Mouse (Mus musculus): Measurements from ENCODE around the gene Col1a2. TPM values are rescaled to one million over a fixed set of nuclear protein-coding genes. Genes with fewer than 3 reads are reported as not detected.

Gene Col1a2
- polyA plus RNA-seq, 1 experiment = 20.7 TPM

DNA sequence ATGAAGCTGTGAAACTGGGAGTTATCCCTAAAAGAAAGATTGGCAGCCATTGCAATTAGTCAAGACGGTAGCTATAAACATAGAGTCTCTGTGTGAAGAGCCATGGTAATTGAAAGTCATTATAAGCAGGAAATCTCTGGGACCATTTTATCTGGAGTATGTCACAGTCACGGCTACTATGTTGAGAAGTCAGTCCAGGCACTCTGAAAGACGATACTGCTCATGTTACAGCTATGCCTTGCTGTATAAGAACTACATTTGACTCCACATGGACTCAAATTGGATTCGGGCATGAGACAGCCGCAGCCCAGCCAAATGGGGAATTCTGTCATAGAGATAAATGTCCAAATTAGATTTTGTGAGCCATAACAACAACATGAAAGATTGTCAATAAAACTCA lies 58.9 kb downstream of the Col1a2 start:
- Histone ChIP-seq H3K4me3 (ENCODE audit: control insufficient read depth, insufficient read depth, low read length) (no peak overlapping the region), H3K4me1 (replicated peaks; ENCODE audit: control insufficient read depth, insufficient read depth, low read length) (no peaks in the 10 kb centered on the region), H3K27ac (ENCODE audit: control insufficient read depth, insufficient read depth, low read length) (no peak overlapping the region), H3K27me3 (ENCODE audit: control insufficient read depth, insufficient read depth, low read length) (no peaks in the 10 kb centered on the region), H3K36me3 (ENCODE audit: control insufficient read depth, insufficient read depth, low read length) (no peaks in the 10 kb centered on the region)
- WGBS = 91% methylated on average over 5 of the region's 5 CpGs
- no peak for TF ChIP-seq CTCF (IDR thresholded peaks at IDR 0.05; ENCODE audit: borderline replicate concordance, control insufficient read depth, extremely low read depth, insufficient read depth, low read length, poor library complexity)
- TF ChIP-seq POLR2A (IDR thresholded peaks at IDR 0.05; ENCODE audit: control insufficient read depth, extremely low read depth, insufficient read depth, low read length, poor library complexity) = no peak
- no peak for DNase-seq

DNA sequence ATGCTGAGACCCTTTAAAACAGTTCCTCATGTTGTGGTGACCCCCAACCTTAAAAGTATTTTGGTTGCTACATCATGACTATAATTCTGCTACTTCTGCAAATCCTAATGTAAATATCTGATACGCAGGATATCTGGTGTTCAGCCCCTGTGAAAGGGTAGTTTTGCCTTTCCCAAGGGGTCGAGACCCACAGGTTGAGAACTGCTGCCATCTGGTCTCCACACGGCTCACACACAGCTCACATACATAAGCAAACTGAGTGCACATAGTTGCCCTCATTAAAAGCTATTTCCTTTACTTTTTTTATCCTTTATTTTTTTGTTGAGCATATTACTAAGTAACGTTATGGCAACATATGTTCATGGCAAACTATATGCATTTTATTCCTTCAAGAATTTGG lies 65.8 kb downstream of the Col1a2 start:
- Histone ChIP-seq H3K27me3 (ENCODE audit: control insufficient read depth, insufficient read depth, low read length) (no peaks in the 10 kb centered on the region), H3K36me3 (ENCODE audit: control insufficient read depth, insufficient read depth, low read length) (no peaks in the 10 kb centered on the region), H3K4me1 (replicated peaks; ENCODE audit: control insufficient read depth, insufficient read depth, low read length) (no peaks in the 10 kb centered on the region), H3K4me3 (ENCODE audit: control insufficient read depth, insufficient read depth, low read length) (no peak overlapping the region), H3K27ac (ENCODE audit: control insufficient read depth, insufficient read depth, low read length) (no peak overlapping the region)
- DNase-seq = no peak
- TF ChIP-seq POLR2A (IDR thresholded peaks at IDR 0.05; ENCODE audit: control insufficient read depth, extremely low read depth, insufficient read depth, low read length, poor library complexity) = no peak
- no peak for TF ChIP-seq CTCF (IDR thresholded peaks at IDR 0.05; ENCODE audit: borderline replicate concordance, control insufficient read depth, extremely low read depth, insufficient read depth, low read length, poor library complexity)
- 89% methylated on average over 4 of the region's 4 CpGs for WGBS

DNA sequence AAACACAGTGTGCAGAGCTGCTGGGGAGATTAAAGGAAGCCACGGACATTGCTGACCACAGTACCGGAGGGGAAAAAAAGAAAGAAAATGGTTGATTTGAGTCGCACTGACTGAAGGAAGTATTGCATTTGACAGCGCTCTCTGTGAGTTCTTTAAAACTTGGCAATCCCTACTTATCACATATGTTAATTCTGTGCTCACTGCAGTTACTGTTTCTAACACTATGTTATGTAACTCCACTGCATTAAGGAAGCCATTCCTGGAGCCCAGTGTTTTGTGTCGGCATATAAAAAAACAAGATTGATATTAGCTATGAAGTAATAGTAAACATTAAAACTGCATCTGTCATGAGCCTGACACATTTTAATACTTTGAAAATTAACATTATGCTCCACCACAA lies 73.1 kb downstream of the Col1a2 start:
- DNase-seq = no peak
- TF ChIP-seq POLR2A (IDR thresholded peaks at IDR 0.05; ENCODE audit: control insufficient read depth, extremely low read depth, insufficient read depth, low read length, poor library complexity) = no peak
- no peaks in the 10 kb centered on the region for H3K27me3 ChIP-seq (ENCODE audit: control insufficient read depth, insufficient read depth, low read length)
- WGBS = 62% methylated on average over 5 of the region's 5 CpGs
- no peak overlapping the region for H3K4me3 ChIP-seq (ENCODE audit: control insufficient read depth, insufficient read depth, low read length)
- no peaks in the 10 kb centered on the region for H3K4me1 ChIP-seq (replicated peaks; ENCODE audit: control insufficient read depth, insufficient read depth, low read length)
- H3K36me3 ChIP-seq (ENCODE audit: control insufficient read depth, insufficient read depth, low read length) = no peaks in the 10 kb centered on the region
- H3K27ac ChIP-seq (ENCODE audit: control insufficient read depth, insufficient read depth, low read length) = no peak overlapping the region

DNA sequence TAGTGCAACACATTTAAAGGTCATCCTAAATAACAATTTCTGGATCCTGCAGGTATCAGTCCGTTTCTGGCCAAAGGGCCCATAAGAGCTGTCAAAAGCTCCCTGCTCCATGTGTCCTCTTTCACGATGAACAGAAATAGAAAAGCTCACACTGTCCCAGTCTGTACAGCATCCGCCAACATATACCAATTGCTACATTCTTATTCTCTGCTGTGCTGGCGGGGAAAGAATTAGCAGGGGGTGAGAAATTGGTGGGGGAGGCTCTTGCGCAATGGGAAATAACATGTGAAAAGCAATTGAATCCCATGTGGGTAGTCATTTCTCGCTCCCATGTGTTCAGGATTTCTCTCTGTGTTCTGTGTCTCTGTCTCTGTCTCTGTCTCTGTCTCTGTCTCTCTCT lies 73.7 kb downstream of the Col1a2 start:
- Histone ChIP-seq H3K27me3 (ENCODE audit: control insufficient read depth, insufficient read depth, low read length) (no peaks in the 10 kb centered on the region), H3K4me1 (replicated peaks; ENCODE audit: control insufficient read depth, insufficient read depth, low read length) (no peaks in the 10 kb centered on the region), H3K4me3 (ENCODE audit: control insufficient read depth, insufficient read depth, low read length) (no peak overlapping the region), H3K27ac (ENCODE audit: control insufficient read depth, insufficient read depth, low read length) (no peak overlapping the region), H3K36me3 (ENCODE audit: control insufficient read depth, insufficient read depth, low read length) (no peaks in the 10 kb centered on the region)
- TF ChIP-seq POLR2A (IDR thresholded peaks at IDR 0.05; ENCODE audit: control insufficient read depth, extremely low read depth, insufficient read depth, low read length, poor library complexity) = no peak
- no peak for DNase-seq
- WGBS = 93% methylated on average over 6 of the region's 6 CpGs

DNA sequence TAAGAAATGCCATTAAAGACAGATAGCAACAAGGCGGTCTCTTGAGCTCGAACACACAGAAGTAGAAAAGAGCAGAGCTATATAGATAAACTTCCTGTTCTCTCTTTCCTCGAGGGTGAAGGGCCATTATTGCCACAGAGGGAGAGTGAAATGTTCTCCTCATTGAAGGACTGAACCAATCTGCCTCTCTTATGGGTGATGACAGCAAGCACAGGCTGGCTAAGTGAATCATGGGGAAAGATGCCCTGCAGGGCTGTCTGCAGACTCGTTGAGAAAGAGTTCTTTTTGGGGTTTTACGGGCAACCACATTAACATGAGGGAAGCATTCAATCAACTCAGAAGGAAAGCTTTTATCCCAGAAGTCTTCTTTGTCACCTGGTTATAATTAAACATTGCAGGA lies 75.0 kb downstream of the Col1a2 start:
- WGBS = 63% methylated on average over 5 of the region's 5 CpGs
- TF ChIP-seq CTCF (IDR thresholded peaks at IDR 0.05; ENCODE audit: borderline replicate concordance, control insufficient read depth, extremely low read depth, insufficient read depth, low read length, poor library complexity) (no peak), POLR2A (IDR thresholded peaks at IDR 0.05; ENCODE audit: control insufficient read depth, extremely low read depth, insufficient read depth, low read length, poor library complexity) (no peak)
- H3K4me1 ChIP-seq (replicated peaks; ENCODE audit: control insufficient read depth, insufficient read depth, low read length) = no peaks in the 10 kb centered on the region
- no peak overlapping the region for H3K27ac ChIP-seq (ENCODE audit: control insufficient read depth, insufficient read depth, low read length)
- no peak for DNase-seq
- no peaks in the 10 kb centered on the region for H3K27me3 ChIP-seq (ENCODE audit: control insufficient read depth, insufficient read depth, low read length)
- no peak overlapping the region for H3K4me3 ChIP-seq (ENCODE audit: control insufficient read depth, insufficient read depth, low read length)
- H3K36me3 ChIP-seq (ENCODE audit: control insufficient read depth, insufficient read depth, low read length) = no peaks in the 10 kb centered on the region

DNA sequence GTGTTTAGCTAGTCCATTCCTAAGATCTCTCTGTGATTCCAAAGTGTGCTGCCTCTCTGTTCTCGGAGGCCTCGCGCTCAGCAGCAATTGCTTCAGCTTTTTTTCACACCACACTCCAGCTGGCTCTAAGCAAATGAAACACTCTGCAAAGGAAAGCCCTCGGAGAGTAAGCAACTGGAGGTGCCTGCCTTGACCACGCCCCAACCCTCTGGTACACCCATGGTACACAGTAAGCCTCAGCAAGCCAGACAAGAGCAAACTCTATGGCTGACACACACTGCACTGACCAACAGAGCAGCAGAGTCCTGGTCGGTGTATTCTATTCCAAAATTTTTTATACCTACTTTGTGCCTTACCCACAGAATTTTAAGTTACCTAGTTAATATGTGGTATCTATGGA lies 78.9 kb downstream of the Col1a2 start:
- no peak overlapping the region for H3K27ac ChIP-seq (ENCODE audit: control insufficient read depth, insufficient read depth, low read length)
- H3K27me3 ChIP-seq (ENCODE audit: control insufficient read depth, insufficient read depth, low read length) = no peaks in the 10 kb centered on the region
- no peak for DNase-seq
- H3K4me1 ChIP-seq (replicated peaks; ENCODE audit: control insufficient read depth, insufficient read depth, low read length) = no peaks in the 10 kb centered on the region
- H3K4me3 ChIP-seq (ENCODE audit: control insufficient read depth, insufficient read depth, low read length) = no peak overlapping the region
- H3K36me3 ChIP-seq (ENCODE audit: control insufficient read depth, insufficient read depth, low read length) = no peaks in the 10 kb centered on the region
- 83% methylated on average over 6 of the region's 6 CpGs for WGBS
- TF ChIP-seq CTCF (IDR thresholded peaks at IDR 0.05; ENCODE audit: borderline replicate concordance, control insufficient read depth, extremely low read depth, insufficient read depth, low read length, poor library complexity) (no peak), POLR2A (IDR thresholded peaks at IDR 0.05; ENCODE audit: control insufficient read depth, extremely low read depth, insufficient read depth, low read length, poor library complexity) (no peak)

DNA sequence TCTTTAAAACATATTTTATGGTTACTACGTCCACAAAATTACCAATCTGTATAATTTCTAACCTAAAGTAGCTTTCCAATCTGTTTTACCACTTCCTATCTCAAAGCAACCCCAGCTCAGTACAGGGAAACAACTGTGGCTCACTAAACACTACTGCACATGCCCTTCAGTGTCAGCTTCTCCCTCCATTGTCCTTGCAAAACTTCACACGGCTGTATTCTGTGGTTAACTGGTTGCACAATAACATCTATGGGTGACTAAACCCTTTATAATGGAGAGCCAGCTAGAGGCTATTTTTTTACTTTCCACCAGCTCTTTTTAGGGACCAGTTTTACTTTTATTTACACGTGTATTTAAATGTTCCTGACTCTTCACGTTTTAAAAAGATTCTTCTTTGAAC lies 83.3 kb downstream of the Col1a2 start:
- Histone ChIP-seq H3K27ac (ENCODE audit: control insufficient read depth, insufficient read depth, low read length) (no peak overlapping the region), H3K4me3 (ENCODE audit: control insufficient read depth, insufficient read depth, low read length) (no peak overlapping the region), H3K27me3 (ENCODE audit: control insufficient read depth, insufficient read depth, low read length) (no peaks in the 10 kb centered on the region), H3K4me1 (replicated peaks; ENCODE audit: control insufficient read depth, insufficient read depth, low read length) (no peaks in the 10 kb centered on the region), H3K36me3 (ENCODE audit: control insufficient read depth, insufficient read depth, low read length) (no peaks in the 10 kb centered on the region)
- no peak for DNase-seq
- WGBS = 66% methylated on average over 4 of the region's 4 CpGs
- TF ChIP-seq POLR2A (IDR thresholded peaks at IDR 0.05; ENCODE audit: control insufficient read depth, extremely low read depth, insufficient read depth, low read length, poor library complexity) = no peak
- no peak for TF ChIP-seq CTCF (IDR thresholded peaks at IDR 0.05; ENCODE audit: borderline replicate concordance, control insufficient read depth, extremely low read depth, insufficient read depth, low read length, poor library complexity)

Measured in thymus, adult 2 months (tissue).